Mouse (Mus musculus) CD4-positive helper T cell, adult 2 months (primary cell): Measurements from ENCODE around the gene Ing3.

Experiments
- DNase-seq: peaks from one replicate; pipeline ENCODE4 v3.0.0-alpha.2; 2012; ENCODE audit warnings: low read depth, missing footprints, low spot score

Gene Ing3

GRCm38 (mm10) chr6:22021315-22021714 lies 71.9 kb downstream of the Ing3 start:
- no peak for DNase-seq

- DNase-seq: no peak
Observed at GRCm38 (mm10) chr6:22024168-22024567, 74.8 kb downstream of the Ing3 start.
